Mouse (Mus musculus) forebrain, embryonic 15.5 days (tissue): Measurements from ENCODE around the gene Asdurf. TPM values are rescaled to one million over a fixed set of nuclear protein-coding genes. Genes with fewer than 3 reads are reported as not detected.
A peak's percentile ranks its signal among the peaks of the same experiment; 100 is the strongest.
"Not testable (repeated sequence)": the region's sequence is repeated elsewhere in the genome, so short reads cannot be mapped to it uniquely, and the experiment has no call there.

Source experiments
- ATAC-seq: fragments of 200-750 bp; cut with Nextera tagmentation; replicated peaks from 2 replicates; pipeline ENCODE4 v1.8.0; 2017; ENCODE audit warnings: mild to moderate bottlenecking, moderate TSS enrichment, moderate library complexity
- H3K27ac ChIP-seq: fragments of 300-500 bp; sonication (generic); replicated peaks from 2 replicates; pipeline ENCODE4 v1.5.1; 2015; ENCODE audit warnings: mild to moderate bottlenecking, inconsistent platforms
- H3K27me3 ChIP-seq: fragments of 300-500 bp; sonication (generic); 2 replicates; pipeline ENCODE4 v1.6.1; 2015; ENCODE audit warnings: inconsistent platforms
- H3K36me3 ChIP-seq: fragments of 300-500 bp; sonication (generic); 2 replicates; pipeline ENCODE4 v1.6.1; 2015; ENCODE audit warnings: mild to moderate bottlenecking, inconsistent platforms
- H3K4me1 ChIP-seq: fragments of 300-500 bp; sonication (generic); 2 replicates; pipeline ENCODE4 v1.6.1; 2015; ENCODE audit warnings: inconsistent platforms
- H3K4me2 ChIP-seq: fragments of 300-500 bp; sonication (generic); replicated peaks from 2 replicates; pipeline ENCODE4 v1.6.1; 2015; ENCODE audit warnings: mild to moderate bottlenecking, inconsistent platforms
- H3K4me3 ChIP-seq: fragments of 300-500 bp; sonication (generic); 2 replicates; pipeline ENCODE4 v1.5.1; 2015; ENCODE audit warnings: mild to moderate bottlenecking, inconsistent platforms
- H3K9ac ChIP-seq: fragments of 300-500 bp; sonication (generic); replicated peaks from 2 replicates; pipeline ENCODE4 v1.6.1; 2015; ENCODE audit warnings: mild to moderate bottlenecking, inconsistent platforms
- H3K9me3 ChIP-seq: fragments of 300-500 bp; sonication (generic); 2 replicates; pipeline ENCODE4 v1.6.1; 2016; ENCODE audit warnings: inconsistent platforms
- WGBS: fragments of 180-500 bp; shearing (Covaris S2); methylation state at CpG from one replicate; pipeline ENCODE4 v1.1.7; 2015; ENCODE audit warnings: mixed read lengths; 5-methylcytosine and 5-hydroxymethylcytosine counted together
- polyA plus RNA-seq: library from polyadenylated mRNA; unstranded; fragments of >200 nt; fragmentation: Nextera tagmentation; extraction: Ambion mirVana; gene quantifications from 2 replicates; pipeline ENCODE4 v1.2.1, GENCODE M21; 2015

Gene Asdurf
- polyA plus RNA-seq: 2.7 and 11.7 TPM in 2 replicates

- peaks cover 17% of the 10 kb centered on the region for H3K36me3 ChIP-seq
- no peaks in the 10 kb centered on the region for H3K27me3 ChIP-seq
- peaks cover 6% of the 10 kb centered on the region; the same call in 1 of the 2 replicates for H3K9me3 ChIP-seq
- H3K27ac ChIP-seq: peak within 1 kb of the TSS; percentile 88
- H3K9ac ChIP-seq: peak within 1 kb of the TSS; percentile 96
- under 1% methylated on average over 43 of the region's 44 CpGs for WGBS
- peak; percentile 100 for ATAC-seq
- H3K4me2 ChIP-seq: peak within 1 kb of the TSS; percentile 54
- H3K4me3 ChIP-seq: peak within 1 kb of the TSS; percentile 88
- peaks cover 9% of the 10 kb centered on the region for H3K4me1 ChIP-seq
These were observed at the start of gene Asdurf, which contains the start of the genes Gm28551 and Asnsd1 for GRCm38 (mm10) chr1:53352327-53353261. Gene Asdurf (minus strand): TSS chr1:53352619. Gene Gm28551 (minus strand): TSS chr1:53352667. Gene Asnsd1 (minus strand): TSS chr1:53352752.

- 0 out of 2 replicates have a peak overlapping the region, but pooled peaks have one; percentile 9 for H3K4me2 ChIP-seq
- not testable (repeated sequence) for H3K4me1 ChIP-seq, H3K36me3 ChIP-seq, H3K9me3 ChIP-seq, H3K27ac ChIP-seq, H3K9ac ChIP-seq, H3K4me3 ChIP-seq, ATAC-seq, H3K27me3 ChIP-seq
- WGBS: 32% methylated on average over 21 of the region's 21 CpGs
These were observed 41.7 kb upstream of the Asdurf start for GRCm38 (mm10) chr1:53393936-53394760.

- Histone ChIP-seq H3K4me3 (no peak overlapping the region), H3K9ac (no peak overlapping the region), H3K27me3 (no peaks in the 10 kb centered on the region), H3K27ac (no peak overlapping the region), H3K4me1 (no peaks in the 10 kb centered on the region), H3K4me2 (no peak overlapping the region), H3K36me3 (no peaks in the 10 kb centered on the region), H3K9me3 (no peaks in the 10 kb centered on the region)
- peak; percentile 65 for ATAC-seq
- WGBS: 93% methylated on average over 11 of the region's 14 CpGs
These were observed 36.3 kb upstream of the Asdurf start for GRCm38 (mm10) chr1:53388762-53389161.

- Histone ChIP-seq H3K27ac (no peak overlapping the region), H3K4me3 (no peak overlapping the region), H3K27me3 (no peaks in the 10 kb centered on the region), H3K36me3 (no peaks in the 10 kb centered on the region), H3K4me1 (no peaks in the 10 kb centered on the region), H3K9ac (no peak overlapping the region), H3K4me2 (no peak overlapping the region), H3K9me3 (no peaks in the 10 kb centered on the region)
- WGBS: 13% methylated on average over 6 of the region's 6 CpGs
- peak; percentile 80 for ATAC-seq
These were observed 31.8 kb upstream of the Asdurf start for GRCm38 (mm10) chr1:53384085-53384688.

- Histone ChIP-seq H3K36me3 (no peaks in the 10 kb centered on the region), H3K4me3 (no peak overlapping the region), H3K4me1 (no peaks in the 10 kb centered on the region), H3K27me3 (no peaks in the 10 kb centered on the region), H3K27ac (no peak overlapping the region), H3K9me3 (no peaks in the 10 kb centered on the region), H3K9ac (no peak overlapping the region), H3K4me2 (no peak overlapping the region)
- ATAC-seq: no peak
- WGBS: 61% methylated on average over 3 of the region's 3 CpGs
These were observed 25.3 kb upstream of the Asdurf start for GRCm38 (mm10) chr1:53377731-53378130.

- not testable (repeated sequence) for H3K27ac ChIP-seq, H3K4me1 ChIP-seq, H3K4me2 ChIP-seq, H3K9ac ChIP-seq, H3K27me3 ChIP-seq, H3K36me3 ChIP-seq, ATAC-seq, H3K4me3 ChIP-seq, H3K9me3 ChIP-seq
- 88% methylated on average over 2 of the region's 2 CpGs for WGBS
These were observed 23.5 kb upstream of the Asdurf start for GRCm38 (mm10) chr1:53375965-53376364.

- no peak overlapping the region for H3K4me2 ChIP-seq
- H3K4me3 ChIP-seq: no peak overlapping the region
- H3K9ac ChIP-seq: no peak overlapping the region
- no peak for ATAC-seq
- H3K36me3 ChIP-seq: no peaks in the 10 kb centered on the region
- H3K4me1 ChIP-seq: no peaks in the 10 kb centered on the region
- no peak overlapping the region for H3K27ac ChIP-seq
- peaks cover 5% of the 10 kb centered on the region; the same call in 1 of the 2 replicates for H3K9me3 ChIP-seq
- H3K27me3 ChIP-seq: no peaks in the 10 kb centered on the region
These were observed 6.6 kb upstream of the Asdurf start for GRCm38 (mm10) chr1:53358988-53359387.

GRCm38 (mm10) chr1:53341071-53341470 lies 11.3 kb downstream of the Asdurf start:
- no peak overlapping the region for H3K9ac ChIP-seq
- no peak overlapping the region for H3K4me2 ChIP-seq
- H3K9me3 ChIP-seq: 0 out of 2 replicates have a peak, but pooled peaks cover 11% of the 10 kb centered on the region
- no peaks in the 10 kb centered on the region for H3K27me3 ChIP-seq
- 100% methylated on average over 2 of the region's 2 CpGs for WGBS
- H3K36me3 ChIP-seq: peaks cover 50% of the 10 kb centered on the region
- H3K4me1 ChIP-seq: no peaks in the 10 kb centered on the region
- H3K27ac ChIP-seq: no peak overlapping the region
- H3K4me3 ChIP-seq: no peak overlapping the region
- no peak for ATAC-seq

GRCm38 (mm10) chr1:53337403-53337802 lies 15.0 kb downstream of the Asdurf start:
- 76% methylated on average over 2 of the region's 2 CpGs for WGBS
- not testable (repeated sequence) for H3K27ac ChIP-seq, ATAC-seq

GRCm38 (mm10) chr1:53335465-53335864 lies 17.0 kb downstream of the Asdurf start:
- no peak overlapping the region for H3K4me3 ChIP-seq
- no peaks in the 10 kb centered on the region for H3K4me1 ChIP-seq
- peaks cover 3% of the 10 kb centered on the region; the same call in 1 of the 2 replicates for H3K36me3 ChIP-seq
- H3K9ac ChIP-seq: no peak overlapping the region
- no peak overlapping the region for H3K27ac ChIP-seq
- H3K9me3 ChIP-seq: no peaks in the 10 kb centered on the region
- no peak overlapping the region for H3K4me2 ChIP-seq
- no peak for ATAC-seq
- H3K27me3 ChIP-seq: no peaks in the 10 kb centered on the region

More at GRCm38 (mm10) chr1:53337403-53337802, 15.0 kb downstream of the Asdurf start:
- not testable (repeated sequence) for H3K4me1 ChIP-seq, H3K4me2 ChIP-seq, H3K4me3 ChIP-seq, H3K27me3 ChIP-seq, H3K9ac ChIP-seq
- H3K9me3 ChIP-seq: 0 out of 2 replicates have a peak, but pooled peaks cover 11% of the 10 kb centered on the region
- H3K36me3 ChIP-seq: peaks cover 21% of the 10 kb centered on the region

- H3K9ac ChIP-seq, H3K4me1 ChIP-seq, ATAC-seq, H3K4me3 ChIP-seq, H3K36me3 ChIP-seq, H3K27me3 ChIP-seq, H3K4me2 ChIP-seq, H3K9me3 ChIP-seq, H3K27ac ChIP-seq: not testable (repeated sequence)
- 88% methylated on average over 5 of the region's 5 CpGs for WGBS
These were observed 18.9 kb downstream of the Asdurf start for GRCm38 (mm10) chr1:53333527-53333926.
